Mouse (Mus musculus): ENCODE data around the gene Sult1e1. TPM values are rescaled to one million over a fixed set of nuclear protein-coding genes. Genes with fewer than 3 reads are reported as not detected.

Gene Sult1e1
- polyA plus RNA-seq (2012): not detected in 2 replicates

DNA sequence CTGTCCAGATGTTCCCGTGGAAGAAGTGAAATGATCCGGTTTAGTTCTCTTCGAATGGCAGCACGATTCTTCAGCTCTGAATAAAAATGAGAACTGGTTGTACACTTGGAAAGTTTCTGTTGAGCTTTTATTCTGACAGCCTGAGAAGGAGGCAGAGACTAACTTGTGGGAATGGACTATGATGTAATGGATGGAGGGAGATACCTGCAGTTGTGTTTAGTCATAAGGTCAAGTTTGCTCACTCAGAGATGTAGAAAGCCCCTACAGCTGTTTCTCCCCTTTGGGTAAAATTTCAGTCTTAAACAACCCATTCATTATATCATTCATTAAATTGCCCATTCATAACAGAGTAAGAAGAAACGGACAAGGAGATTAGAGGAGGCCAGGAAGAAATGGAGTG, at the start of gene Sult1e1:
Sult1e1 (minus strand) TSS at position 101 of the 400 bp plus-strand sequence.

DNA sequence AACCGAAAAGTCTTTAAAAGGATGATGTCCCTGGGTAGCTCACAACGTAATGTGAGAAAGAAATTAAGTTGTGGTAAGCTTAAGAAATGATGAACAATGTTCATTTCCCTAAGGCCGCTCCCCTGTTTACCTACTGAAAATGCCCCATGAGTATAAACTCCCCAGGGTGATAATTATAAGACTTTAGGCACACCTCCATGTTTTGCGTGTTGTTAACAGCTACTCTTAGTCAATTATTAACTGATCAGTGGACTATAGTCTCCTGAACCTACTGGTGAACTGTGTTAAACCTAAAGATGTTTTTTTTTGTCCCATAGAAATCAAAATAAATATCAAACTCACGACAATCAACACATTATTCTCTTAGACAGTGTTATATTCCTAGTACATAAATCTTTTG, 22.5 kb downstream of the Sult1e1 start, which contains the start of gene Sult1d1:
Sult1d1 (minus strand) TSS at position 183 of the 400 bp plus-strand sequence.

DNA sequence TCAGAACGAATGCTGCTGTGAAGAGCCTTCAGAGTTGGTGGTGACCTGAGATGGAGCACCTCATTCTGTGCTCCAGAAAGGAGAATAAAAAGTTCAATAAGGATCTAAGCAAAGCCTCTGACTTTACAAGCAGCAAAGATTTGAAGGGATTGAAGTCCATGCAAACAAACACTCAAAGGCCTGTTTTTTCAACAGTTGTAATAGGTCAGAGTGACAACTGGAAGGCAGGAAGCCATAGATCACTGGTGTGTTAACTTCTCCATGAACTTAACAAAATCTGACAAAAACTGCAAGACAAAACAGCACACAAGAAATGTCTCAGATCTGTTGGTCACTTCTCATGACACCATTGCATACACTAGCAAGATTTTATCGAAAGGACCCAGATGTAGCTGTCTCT, 53.3 kb downstream of the Sult1e1 start, which contains the start of gene Sult1b1:
Sult1b1 (minus strand) TSS at position 85 of the 400 bp plus-strand sequence.

Other genes with a start within 250 kb of the Sult1e1 start
- not detected in 2 replicates for gene Ugt2b38, start 167.4 kb downstream of the Sult1e1 start, polyA plus RNA-seq (2012)
- gene Ugt2a2, start 109.3 kb downstream of the Sult1e1 start, polyA plus RNA-seq (2012): not detected in 2 replicates
- gene Gm43638, start 104.8 kb downstream of the Sult1e1 start, polyA plus RNA-seq (2012): not detected in 2 replicates
- gene Ugt2a1, start 100.7 kb downstream of the Sult1e1 start, polyA plus RNA-seq (2012): not detected in 2 replicates
- not detected in 2 replicates for gene Sult1b1, start 53.4 kb downstream of the Sult1e1 start, polyA plus RNA-seq (2012)
- not detected in 2 replicates for gene Sult1d1, start 22.6 kb downstream of the Sult1e1 start, polyA plus RNA-seq (2012)
- gene Csn1s1, start 74.6 kb upstream of the Sult1e1 start, polyA plus RNA-seq (2012): not detected in 2 replicates
- gene Csn2, start 108.0 kb upstream of the Sult1e1 start, polyA plus RNA-seq (2012): not detected in 2 replicates
- not detected in 2 replicates for gene Csn1s2a, start 183.0 kb upstream of the Sult1e1 start, polyA plus RNA-seq (2012)
- not detected in 2 replicates for gene Csn1s2b, start 216.5 kb upstream of the Sult1e1 start, polyA plus RNA-seq (2012)
- not detected in 2 replicates for gene Prr27, start 234.1 kb upstream of the Sult1e1 start, polyA plus RNA-seq (2012)